Mouse (Mus musculus): ENCODE measurements around the gene Fastkd1. TPM values are rescaled to one million over a fixed set of nuclear protein-coding genes. Genes with fewer than 3 reads are reported as not detected.
A peak's percentile ranks its signal among the peaks of the same experiment; 100 is the strongest.
"Not testable (repeated sequence)": the region's sequence is repeated elsewhere in the genome, so short reads cannot be mapped to it uniquely, and the experiment has no call there.

Fastkd1 gene
- 4.2 and 4.6 TPM in 2 replicates for total RNA-seq (2015)
- 4.4 and 4.6 TPM in 2 replicates for total RNA-seq (2017)

DNA sequence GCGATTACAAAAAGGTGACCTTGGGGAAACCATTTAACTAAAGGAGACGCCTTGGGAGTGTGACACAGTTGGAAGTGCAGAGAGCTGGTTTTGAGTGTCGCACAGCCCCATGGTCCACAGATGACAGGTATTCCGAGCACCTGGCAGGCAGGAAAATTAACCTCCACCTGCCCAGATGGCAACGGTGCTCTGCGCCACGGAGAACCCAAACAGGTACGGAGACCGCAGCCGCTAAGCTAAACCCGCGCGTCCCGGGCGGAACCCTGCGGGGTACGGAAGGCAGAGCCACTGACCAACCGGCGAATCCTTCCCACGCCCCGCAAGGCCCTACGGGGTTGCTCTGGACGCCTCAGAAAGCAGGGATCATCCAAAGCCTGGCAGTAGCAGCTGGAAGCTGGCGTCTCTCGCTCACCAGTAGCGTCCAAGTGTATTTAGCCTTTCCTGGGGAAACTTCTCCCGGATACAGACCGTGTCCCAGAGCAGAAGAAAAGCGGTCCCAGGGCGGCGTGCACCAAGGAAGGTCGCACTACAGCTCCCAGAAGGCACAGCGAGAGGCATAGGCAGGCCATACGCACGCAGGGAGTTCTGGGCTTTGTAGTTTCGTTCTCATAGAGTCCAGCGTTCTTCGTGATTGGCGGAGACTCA, at the start of gene Fastkd1:
Gene Fastkd1 (minus strand): TSS at position 536 of the 645 bp plus-strand sequence.
- ATAC-seq (ENCODE audit: poor library complexity, severe bottlenecking) = peak; percentile 97

DNA sequence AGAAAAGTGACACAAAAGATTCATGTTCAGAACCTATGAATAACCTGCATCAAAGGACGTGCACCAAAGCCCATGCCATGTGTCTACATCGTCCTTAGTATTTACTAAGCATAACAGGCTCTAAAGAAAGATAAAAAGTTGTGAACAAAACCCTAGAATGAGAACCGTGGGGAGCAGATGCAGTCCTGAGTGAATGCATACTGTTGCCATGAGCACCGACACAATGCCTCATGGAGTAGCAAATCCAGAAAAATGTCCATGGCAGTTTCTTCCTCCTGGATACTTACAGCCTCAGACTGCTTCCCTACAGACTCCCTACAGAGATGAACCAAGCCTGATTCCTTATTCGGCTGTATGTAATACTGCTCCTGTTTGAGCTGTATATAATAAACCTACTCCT, 47.7 kb upstream of the Fastkd1 start:
- ATAC-seq (ENCODE audit: poor library complexity, severe bottlenecking) = no peak

DNA sequence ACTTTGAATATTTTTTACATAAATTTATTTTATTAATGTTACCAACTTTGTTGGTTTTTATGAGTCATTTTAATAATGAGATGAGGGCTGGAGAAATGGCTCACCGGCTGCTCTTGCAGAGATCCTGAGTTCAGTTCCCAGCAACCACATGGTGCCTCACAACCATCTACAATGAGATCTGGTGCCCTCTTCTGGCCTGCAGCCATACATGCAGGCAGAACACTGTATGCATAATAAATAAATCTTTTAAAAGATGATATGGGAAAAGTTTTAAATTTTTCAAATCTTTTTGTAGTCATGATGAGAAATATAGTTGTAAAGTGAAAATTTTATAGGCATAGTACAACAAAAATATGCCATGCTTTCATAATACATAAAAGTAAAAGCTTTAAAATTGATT, 31.8 kb upstream of the Fastkd1 start:
- ATAC-seq (ENCODE audit: poor library complexity, severe bottlenecking) = no peak

DNA sequence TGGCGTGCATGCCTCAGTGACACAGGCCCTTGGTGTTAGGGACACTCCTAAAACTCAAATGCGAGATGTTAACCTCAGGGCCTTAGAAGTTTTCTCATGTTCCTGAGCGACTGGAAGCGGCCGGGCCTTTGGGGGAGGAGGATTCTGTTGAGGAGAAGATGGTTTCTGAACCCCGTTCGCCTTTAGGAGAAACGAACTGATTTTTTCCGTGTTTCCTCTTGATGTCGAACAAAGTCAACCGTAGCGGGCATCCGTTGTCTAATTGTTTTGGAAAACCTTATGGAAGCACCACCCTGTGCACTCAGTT, 10.2 kb upstream of the Fastkd1 start:
- ATAC-seq (ENCODE audit: poor library complexity, severe bottlenecking) = peak; percentile 3; the same call in 1 of the 2 replicates

DNA sequence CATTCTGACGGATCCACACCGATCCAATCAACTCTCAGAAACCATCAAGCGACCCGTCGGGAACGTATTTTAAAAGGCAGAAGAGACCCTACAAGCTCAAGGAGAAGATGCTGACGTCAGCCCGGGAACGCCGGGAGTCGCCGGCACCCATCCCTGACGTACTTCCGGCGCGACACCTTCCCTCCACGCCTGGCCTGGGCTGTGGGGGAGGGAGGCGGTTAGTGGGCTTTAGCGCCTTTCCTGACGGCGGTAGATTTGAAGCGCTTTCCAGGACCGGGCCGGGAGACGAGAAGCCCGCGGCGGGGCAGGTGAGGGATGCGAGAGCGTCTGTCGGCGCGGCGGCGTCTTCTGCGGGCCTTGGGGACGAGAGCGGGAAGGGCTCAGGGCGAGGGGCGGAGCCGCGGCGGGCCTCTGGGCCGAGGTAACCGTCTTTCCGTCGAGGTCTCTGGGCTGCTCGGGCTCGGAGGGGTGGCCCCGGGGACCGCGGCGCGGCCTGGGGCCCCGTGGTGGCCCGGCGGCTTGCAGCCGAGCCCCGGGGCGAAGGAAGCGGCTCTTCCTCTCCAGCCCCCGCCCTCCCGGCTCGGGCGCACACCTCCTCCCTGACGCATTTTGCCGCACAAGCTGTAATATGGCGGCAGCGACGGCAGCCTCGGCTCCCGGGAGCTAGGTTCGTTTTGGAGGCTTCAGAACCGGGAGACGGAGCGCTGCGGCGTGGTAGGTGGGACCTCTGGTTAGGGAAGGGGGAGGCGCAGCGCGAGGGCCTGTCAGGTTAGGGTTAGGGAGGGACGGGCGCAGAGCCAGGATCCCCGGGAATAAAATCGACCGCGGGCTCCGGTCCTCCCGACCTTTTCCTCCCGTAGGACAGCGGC, 9.6 kb upstream of the Fastkd1 start:
- peak; percentile 87 for ATAC-seq (ENCODE audit: poor library complexity, severe bottlenecking)

DNA sequence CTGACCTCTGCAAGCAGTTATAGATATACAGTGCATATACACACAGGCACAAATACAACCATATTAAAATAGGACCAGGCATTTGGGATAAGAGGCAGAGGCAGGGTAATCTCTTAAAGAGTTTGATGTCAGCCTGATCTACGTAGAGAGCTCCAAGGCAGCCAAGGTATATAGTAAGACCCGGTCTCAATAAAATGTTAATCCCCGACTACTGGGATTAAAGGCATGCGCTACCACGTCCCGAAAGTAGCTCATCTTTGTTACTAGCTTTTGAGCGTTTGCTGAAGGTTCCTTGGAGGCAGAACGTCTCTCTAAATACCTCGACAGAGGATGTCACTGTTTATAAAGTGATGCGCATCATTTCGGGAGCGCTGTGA, 8.9 kb upstream of the Fastkd1 start, which contains the start of gene Ppig:
Gene Ppig (plus strand): TSS at position 273 of the 377 bp plus-strand sequence.
- no peak for ATAC-seq (ENCODE audit: poor library complexity, severe bottlenecking)

DNA sequence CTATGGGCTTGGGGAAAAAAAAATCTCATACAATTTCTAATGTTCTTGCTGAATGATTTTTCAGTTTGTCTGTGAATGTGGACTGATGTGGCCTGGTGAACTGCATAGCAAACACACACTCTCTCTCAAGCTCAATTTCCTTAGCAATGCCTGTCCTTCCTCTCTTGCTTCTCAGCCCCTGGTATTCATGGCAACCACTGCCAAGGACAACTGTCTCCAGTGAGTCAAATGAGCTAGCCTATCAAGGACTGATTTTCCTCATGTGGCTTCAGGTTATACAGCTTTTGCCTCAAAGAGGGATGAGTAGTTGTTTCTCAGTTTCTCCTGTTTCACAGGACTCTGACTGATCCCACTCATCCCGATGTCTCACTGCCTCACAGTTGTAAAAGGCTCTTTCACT, 5.8 kb upstream of the Fastkd1 start:
- peak; percentile 2 for ATAC-seq (ENCODE audit: poor library complexity, severe bottlenecking)

DNA sequence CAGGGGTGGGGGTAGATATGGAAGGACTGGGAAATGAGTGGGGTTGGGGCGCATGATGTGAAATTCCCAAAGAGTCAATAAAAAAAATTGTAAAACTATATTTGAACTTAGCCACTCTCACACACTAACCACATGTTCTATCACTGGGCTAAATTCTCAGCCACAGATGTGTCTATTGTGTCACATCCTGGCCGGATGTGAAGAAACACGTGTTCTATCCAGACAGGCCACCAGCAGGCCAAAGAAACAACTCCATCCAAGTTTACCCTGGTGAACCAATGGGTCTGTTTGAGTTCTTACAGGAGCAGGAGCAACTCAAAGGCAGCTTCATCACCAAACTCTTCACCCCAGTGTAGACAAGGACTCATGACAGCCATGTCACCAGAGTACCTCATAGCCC, 3.2 kb upstream of the Fastkd1 start:
- peak; percentile 56 for ATAC-seq (ENCODE audit: poor library complexity, severe bottlenecking)

DNA sequence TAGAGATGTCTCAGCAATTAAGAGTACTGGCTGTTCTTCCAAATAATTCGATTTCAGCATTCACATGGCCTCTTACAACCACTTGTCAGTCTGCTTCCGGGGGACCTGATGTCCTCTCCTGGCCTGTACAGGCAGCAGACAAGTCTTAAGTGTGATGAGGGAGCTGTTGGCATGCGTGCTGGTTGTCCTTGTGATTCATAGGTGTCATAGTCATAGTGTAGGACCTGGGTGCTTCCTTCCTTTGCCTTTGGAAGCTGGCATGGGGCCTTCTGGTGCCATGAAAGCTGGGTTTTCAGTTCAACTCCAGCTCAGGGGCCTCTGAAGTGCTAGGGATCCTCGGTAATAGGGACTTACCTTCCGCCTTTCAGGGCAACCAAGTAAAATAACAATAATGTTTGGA, 810 bp upstream of the Fastkd1 start:
- no peak for ATAC-seq (ENCODE audit: poor library complexity, severe bottlenecking)

DNA sequence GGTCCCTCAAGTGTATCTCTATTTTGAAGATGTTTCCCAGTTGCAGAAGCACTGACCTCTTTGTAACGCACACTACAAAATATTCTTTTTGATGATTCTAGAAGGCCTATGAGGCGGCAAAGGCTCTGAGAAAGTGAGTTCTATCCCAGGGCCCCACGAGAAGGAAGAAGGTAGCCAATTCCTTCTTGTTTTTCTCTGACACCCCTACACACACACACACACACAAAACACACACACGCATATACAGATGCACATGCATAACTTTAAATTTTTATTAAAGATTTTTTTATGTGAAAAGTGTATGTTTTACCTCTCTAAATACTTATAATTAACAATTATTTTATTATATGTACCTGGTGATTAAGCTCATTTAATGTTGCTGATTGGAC, 304 bp upstream of the Fastkd1 start:
- no peak for ATAC-seq (ENCODE audit: poor library complexity, severe bottlenecking)

DNA sequence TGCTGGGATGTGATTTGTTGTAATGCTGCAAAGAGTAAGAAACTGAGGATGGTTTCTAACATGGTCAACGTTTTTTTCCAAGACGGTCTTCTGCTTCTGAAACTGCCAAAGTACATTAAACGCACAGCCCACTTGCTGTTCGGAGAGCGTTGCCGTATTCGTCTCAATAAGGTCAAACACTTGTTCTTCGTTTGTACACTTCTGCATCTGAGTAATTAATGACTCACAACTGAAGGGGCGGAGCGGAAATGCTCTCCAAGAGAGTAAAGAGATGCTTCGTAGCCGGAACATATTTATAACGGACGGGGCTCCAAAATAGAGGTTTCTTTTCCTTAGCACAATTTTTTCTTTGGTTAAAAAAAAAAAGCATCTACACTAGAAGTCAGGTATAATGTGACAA, 1.1 kb downstream of the Fastkd1 start:
- ATAC-seq (ENCODE audit: poor library complexity, severe bottlenecking) = no peak

DNA sequence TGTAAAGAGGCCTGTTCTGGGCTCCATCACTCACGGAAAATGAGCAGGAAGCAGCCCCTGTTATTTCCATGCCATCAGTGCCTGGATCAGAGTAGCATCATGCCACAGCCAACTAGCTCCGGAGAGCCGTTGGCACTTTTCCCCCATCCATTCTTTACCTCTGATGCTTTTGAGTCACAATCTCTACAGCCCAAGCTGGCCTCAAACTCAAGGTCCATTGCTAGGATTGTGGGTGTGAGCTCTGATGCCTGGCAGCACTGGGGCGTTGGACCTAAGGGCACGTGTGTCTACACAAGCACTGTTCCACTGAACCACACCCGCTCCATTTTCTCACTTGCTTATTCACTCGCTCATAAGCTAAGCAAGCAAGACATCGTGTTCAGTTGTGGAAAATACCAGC, 12.9 kb downstream of the Fastkd1 start:
- no peak for ATAC-seq (ENCODE audit: poor library complexity, severe bottlenecking)

DNA sequence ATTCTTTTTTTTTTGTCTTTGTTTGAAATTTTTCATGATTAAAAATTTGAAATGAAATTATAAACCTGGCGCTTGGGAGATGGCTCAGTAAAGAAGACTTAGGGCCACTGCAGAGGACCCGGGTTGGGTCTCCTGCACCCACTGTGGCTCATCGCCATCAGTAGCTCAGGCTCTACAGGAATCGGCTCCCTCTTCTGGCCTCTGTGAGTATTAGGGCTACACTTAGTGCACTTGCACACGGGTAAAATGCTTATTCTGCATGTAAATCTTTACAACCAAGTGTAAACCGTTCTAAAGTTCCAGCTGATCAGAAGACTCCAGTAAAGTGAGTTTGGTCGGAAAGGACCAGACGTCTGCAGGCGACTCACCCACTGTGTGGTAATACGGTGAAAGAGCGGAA, 19.8 kb downstream of the Fastkd1 start:
- no peak for ATAC-seq (ENCODE audit: poor library complexity, severe bottlenecking)

DNA sequence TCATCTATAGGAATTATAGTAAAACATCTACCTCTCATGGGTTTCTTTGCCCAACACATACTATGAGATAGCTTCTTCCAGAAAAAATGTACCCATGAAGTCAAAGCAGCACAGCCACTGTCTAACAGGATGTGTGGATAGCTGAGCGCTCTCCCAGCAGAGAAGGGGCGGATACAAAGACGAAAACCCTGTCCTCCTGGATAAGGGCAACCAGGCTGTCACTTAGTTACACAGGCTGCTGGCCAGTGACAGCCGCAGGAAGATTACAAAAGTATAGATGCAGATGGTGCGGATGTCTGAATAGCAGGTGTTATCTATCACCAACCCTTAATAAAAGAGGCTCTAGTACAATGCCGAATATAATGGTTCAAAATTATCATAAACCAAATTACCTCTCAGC, 22.5 kb downstream of the Fastkd1 start:
- ATAC-seq (ENCODE audit: poor library complexity, severe bottlenecking) = no peak

DNA sequence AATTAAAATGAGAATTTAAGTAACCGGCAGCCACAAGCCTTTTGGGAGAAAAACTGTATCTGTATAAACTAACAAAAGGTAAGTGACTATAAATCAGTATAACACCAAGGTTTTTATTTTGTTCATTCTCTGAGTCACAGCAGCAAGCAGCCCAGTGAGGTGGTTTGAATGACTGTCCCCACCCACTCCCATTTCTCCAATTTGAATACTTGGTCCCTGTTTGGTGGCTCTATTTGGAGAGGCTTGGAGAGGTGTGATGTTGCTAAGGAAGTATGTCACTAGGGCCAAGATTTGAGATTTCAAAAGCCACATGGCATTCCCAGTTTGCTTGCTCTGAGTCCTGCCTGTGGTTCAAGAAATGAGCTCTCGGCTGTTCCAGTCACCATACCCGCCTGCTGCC, 23.1 kb downstream of the Fastkd1 start:
- no peak for ATAC-seq (ENCODE audit: poor library complexity, severe bottlenecking)

DNA sequence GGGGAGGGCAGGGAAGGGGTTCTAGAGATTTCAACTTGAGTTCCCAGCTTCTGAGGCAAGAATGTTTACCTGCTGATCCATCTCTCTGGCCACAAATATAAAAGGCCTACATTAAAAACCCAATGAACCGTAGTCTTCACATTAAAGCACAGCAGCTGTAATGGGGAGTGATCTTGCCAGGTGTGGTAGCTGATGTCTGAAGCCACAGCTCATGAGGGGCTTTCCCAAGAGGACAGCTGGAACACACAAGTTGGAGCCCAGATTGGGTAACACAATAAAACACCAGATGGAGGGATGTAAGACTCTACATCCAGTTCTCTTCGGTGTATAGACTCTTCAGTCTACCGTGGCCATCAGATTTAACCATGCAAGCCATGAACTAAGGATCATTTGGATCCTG, 28.8 kb downstream of the Fastkd1 start:
- ATAC-seq (ENCODE audit: poor library complexity, severe bottlenecking) = no peak

DNA sequence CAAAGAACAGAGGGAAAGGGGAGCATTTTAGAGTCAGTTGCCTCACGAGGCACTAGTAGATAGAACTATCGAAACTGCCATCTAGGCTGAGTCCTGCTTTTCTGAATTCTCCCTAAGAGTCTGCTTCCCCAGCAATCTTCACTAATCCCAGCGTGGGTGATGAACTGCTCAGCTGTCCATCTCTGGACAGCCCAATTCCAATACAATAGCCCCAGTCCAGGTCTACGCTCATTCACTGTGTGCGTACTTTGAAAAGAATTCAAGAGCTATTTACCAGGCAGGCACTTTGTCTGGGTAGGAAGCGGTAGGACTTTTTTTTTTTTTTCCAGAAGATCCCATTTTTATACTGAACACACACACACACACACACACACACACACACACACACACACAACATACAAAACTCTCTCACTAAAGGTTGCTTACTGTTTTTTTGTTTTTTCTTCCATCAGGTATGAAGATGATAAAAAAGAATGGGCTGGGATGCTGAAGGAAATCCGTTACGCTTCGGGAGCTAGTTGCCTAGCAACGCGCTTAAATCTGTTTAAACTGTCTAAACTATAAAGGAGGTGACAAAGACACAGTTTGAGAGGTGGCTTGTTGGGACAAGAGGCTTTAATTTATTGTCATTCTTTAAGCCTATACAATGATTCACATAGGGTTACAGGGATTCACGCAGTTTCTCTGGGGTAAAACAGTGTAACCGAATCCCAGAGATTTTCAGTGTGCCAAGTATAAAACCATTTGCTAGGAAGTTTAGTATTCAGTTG, 30.1 kb downstream of the Fastkd1 start:
- no peak for ATAC-seq (ENCODE audit: poor library complexity, severe bottlenecking)

DNA sequence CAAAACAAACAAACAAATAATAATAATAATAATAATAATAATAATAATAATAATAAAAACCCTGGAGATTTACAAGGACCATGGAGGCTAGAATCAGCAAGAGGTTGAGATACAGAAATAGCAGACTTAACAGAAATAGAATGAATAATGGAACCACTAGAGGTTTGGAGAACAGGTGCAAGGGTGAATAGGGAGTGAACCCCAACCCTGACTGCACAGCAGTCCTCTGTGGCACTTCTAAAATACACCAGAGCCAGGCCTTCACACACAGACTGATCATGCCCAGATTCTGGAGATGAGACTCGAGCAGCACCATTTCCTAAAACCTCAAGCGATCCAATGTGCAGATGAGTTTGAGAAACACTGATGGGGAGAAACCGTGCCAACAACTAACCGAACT, 31.4 kb downstream of the Fastkd1 start:
- no peak for ATAC-seq (ENCODE audit: poor library complexity, severe bottlenecking)

DNA sequence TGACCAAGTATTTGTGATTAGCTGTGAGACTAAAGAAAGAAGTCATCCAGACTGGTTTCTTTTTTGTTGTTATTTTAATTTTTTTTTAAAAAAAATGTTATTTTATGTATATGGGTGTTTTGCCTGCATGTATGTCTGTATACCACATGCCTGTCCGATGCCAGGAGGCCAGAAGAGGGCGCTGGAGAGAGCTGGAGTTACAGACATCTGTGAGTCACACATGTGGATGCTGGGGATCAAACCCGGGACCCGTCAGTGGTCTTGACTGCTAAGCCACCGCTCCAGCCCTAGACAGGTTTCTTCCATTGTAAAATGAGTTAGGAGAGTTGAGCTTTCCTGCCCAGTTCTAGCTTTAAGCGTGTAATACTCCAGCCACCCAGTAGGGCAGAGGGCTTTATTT, 33.3 kb downstream of the Fastkd1 start:
- no peak; the same call in 1 of the 2 replicates for ATAC-seq (ENCODE audit: poor library complexity, severe bottlenecking)

DNA sequence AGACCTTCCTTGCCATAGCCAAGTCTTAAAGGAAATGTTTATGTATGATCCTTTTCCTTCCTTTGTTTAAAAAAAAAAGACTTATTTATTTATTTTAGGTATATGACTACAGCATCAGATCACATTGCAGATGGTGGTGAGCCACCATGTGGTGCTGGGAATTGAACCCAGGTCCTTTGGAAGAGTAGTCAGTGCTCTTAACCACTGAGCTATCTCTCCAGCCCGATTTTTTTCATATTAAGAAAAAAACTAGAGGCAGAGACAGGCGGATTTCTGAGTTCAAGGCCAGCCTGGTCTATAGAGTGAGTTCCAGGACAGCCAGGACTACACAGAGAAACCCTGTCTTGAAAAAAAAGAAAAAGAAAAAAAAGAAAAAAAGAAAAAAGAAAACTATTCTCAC, 36.1 kb downstream of the Fastkd1 start:
- not testable (repeated sequence) for ATAC-seq (ENCODE audit: poor library complexity, severe bottlenecking)

DNA sequence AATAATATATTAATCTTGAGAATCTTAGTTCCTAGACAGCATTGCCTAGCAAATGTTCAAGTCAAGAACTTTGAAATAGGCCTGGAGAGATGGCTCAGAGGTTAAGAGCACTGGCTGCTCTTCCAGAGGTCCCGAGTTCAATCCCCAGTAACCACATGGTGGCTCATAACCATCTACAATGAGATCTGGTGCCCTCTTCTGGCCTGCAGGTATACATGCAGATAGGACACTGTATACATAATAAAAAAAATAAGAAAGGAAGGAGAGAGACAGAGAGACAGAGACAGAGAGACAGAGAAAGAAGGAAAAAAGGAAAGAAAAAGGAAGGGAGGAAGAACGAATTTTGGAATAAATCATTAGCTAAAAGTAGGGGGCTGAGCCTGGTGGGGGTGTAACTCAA, 36.6 kb downstream of the Fastkd1 start:
- no peak for ATAC-seq (ENCODE audit: poor library complexity, severe bottlenecking)

DNA sequence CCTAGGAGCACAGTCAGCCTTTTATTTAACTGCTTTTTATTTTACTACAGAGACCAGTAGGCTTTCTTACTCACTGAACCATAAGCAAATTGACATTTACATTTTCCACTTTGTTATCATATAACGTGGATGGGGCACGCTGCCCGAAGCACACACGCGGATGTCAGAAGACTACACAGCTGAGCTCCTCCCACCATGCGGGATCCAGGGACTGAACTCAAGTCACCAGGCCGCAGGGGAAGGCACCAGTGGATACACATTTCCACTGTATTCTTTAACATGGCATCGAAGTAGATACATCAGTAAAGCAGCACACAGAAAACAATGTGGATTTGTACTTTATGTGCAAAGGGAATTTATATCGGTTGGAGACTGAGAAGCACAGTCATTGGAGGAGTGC, 38.0 kb downstream of the Fastkd1 start:
- ATAC-seq (ENCODE audit: poor library complexity, severe bottlenecking) = no peak
